Mouse (Mus musculus) cerebral cortex, adult 2 months (tissue): ENCODE data around the gene Ackr2.

Source experiments
- WGBS: fragments of 180-500 bp; shearing (Covaris S2); methylation state at CpG from one replicate; pipeline ENCODE4 v1.1.7; 2018; 5-methylcytosine and 5-hydroxymethylcytosine counted together

The Ackr2 gene

DNA sequence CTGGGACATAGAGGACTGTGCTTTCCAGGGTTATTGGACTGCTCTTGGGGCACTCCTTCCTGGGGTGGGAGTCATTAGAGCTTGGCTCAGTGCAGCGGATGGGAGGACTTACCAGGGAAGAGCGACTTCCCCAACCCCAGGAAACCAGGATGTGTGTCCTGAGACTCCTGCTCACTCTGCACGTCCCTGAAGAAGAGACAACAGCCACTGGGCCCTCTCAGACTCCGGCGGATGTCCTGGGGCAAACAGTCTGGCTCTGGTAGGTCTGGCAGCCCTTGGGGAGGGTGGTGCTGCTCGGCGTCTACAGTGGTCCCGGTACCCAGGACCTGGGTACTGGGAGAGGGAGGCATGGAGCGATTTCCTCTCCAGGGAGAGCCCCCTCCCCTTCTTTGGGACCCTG lies at the start of gene Ackr2:
TSS of gene Ackr2 (plus strand) at position 111 of the 400 bp plus-strand sequence.
- WGBS, result 82% methylated on average over 9 of the region's 9 CpGs

GRCm38 (mm10) chr9:121854246-121854645 lies 43.9 kb upstream of the Ackr2 start:
- 92% methylated on average over 3 of the region's 3 CpGs for WGBS

- WGBS, result 1% methylated on average over 39 of the region's 39 CpGs
Measured at GRCm38 (mm10) chr9:121856649-121857416, 41.3 kb upstream of the Ackr2 start.

GRCm38 (mm10) chr9:121857474-121858152 lies 40.5 kb upstream of the Ackr2 start:
- under 1% methylated on average over 69 of the region's 70 CpGs for WGBS

GRCm38 (mm10) chr9:121858153-121858488 lies 40.0 kb upstream of the Ackr2 start, which contains the start of gene Higd1a:
Higd1a (minus strand) TSS chr9:121858362.
- 4% methylated on average over 6 of the region's 6 CpGs for WGBS

DNA sequence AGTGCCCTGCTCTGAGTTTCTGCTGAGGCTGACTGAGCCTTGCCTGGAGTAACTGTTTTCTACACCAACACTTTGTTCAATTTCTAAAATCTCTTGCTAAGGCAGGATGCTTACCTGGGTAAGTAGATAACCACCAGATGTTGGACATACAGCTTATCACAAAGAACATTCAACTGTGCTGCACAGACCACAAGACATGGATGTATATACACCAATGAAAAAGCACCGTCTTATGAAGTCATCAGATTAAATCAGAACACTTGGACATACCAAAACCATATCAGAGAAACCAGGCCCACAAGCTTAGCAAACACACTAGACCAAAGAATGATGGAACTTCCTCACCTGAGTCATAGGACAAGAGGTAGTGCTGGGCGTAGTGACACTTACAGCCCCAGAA lies 38.8 kb upstream of the Ackr2 start:
- WGBS, result 99% methylated on average over 2 of the region's 2 CpGs

DNA sequence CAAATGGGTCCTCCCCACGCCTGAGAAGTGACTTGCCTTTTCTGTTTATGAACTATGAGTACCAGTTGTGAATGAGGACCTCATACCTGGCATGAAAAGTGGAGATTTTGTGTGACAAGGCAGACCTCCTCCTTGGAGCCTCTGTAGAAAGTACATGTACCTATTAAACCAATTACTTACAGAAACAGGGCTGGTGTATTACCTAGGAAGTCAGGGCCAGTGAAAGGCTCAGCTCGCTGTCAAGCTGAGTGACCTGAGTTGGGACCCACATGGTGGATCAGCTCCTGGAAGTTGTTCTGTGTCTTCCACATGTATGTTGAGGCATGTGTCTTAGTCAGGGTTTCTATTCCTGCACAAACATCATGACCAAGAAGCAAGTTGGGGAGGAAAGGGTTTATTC lies 37.2 kb upstream of the Ackr2 start:
- 97% methylated on average over 2 of the region's 2 CpGs for WGBS

DNA sequence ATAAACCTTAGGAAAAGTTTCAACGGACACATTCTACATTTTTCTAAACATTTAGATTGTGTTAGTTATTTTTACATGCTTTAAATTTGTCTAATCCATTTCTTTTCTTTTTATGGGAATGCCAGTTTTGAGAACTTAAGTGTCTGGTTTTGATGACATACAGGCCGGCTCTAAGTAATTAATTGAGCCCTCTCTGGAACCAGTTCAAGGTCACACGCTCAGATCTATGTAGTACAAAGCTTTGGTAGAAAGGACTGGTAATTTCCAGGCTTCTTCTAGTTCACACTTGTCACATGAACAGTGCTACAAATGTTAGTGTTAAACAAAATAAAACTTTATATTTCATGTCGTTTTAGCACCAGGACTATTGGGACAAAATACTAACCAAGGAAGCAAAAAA lies 33.3 kb upstream of the Ackr2 start:
- 72% methylated on average over 4 of the region's 4 CpGs for WGBS

- WGBS, result 68% methylated on average over 3 of the region's 3 CpGs
Measured at GRCm38 (mm10) chr9:121865425-121866008, 32.6 kb upstream of the Ackr2 start.

- 80% methylated on average over 6 of the region's 6 CpGs for WGBS
Measured at GRCm38 (mm10) chr9:121867632-121868031, 30.5 kb upstream of the Ackr2 start.

GRCm38 (mm10) chr9:121868236-121868635 lies 29.9 kb upstream of the Ackr2 start:
- WGBS, result 78% methylated on average over 6 of the region's 6 CpGs

DNA sequence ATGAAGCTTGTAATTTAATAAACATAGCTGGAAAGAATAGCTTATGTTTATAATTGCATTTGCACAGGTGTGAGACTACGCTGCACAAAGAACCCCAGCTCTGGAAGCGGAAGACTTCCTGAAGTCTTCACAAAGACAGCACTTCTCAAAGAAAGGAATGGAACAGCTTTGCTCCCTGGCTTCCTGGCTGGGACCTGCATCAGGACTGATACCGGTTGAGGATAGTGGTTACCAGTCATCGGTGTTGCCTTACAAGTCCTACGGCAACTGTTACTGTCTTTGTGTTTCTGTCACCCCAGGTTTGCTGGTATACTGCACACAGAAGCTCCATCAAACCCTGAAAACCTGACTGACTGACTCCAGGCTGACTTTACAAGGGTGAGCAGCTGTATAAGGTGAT lies 28.7 kb upstream of the Ackr2 start:
- 89% methylated on average over 5 of the region's 5 CpGs for WGBS

DNA sequence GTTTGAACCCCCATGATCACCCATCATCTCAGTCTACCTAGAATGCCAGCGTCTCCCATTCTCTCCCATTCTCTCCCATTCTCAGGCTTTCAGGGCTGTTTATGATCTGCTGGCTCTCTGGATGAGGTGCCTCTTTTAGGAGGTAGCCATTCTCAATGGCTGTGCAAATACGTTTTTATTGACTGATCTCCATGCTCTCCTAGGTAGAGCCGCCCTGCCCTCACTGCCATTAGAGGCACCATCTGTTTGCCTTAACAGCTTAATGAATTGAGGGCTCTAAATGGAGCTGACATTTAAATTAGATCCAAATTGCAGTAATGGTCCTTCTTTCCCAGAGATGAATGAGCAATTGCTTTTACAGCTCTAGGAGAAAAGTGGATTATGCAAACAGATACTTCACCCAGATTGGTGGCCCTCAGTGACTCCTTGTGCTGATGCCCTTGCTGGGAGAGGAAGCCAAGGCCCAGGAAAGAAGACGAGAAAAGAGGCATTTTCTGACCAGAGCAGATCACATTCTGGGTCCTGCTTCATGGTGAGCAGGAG lies 28.1 kb upstream of the Ackr2 start:
- 83% methylated on average over 4 of the region's 4 CpGs for WGBS

DNA sequence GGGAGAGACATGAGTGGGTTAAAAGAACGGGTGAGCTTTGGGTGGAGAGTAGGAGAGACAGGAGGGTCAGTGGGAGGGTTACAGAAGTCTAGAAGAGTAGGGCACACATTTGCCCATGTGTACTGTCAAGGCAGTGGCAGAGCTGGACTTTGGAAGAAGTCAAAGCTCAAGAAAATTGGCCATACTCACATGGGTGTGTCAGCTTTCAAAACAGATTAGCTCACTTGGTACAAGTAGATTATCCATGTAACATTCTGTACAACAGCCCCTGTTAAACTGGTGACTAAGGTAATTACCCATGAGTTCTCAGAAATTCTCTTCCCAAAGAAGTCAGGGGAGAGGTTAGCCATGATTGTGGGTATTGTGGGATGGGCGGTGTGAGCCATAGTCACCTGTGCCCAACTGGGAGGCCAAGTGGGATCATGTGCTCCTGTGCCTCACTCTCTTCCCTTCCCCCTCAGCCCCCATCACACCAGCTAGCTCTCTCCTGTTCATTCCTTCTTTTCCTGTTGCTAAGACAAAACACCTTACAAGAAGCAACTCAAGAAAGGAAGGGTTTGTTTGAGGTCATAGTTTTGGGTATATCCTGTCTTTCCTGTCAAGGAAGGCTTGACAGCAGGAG lies 26.0 kb upstream of the Ackr2 start:
- WGBS, result 90% methylated on average over 2 of the region's 2 CpGs

DNA sequence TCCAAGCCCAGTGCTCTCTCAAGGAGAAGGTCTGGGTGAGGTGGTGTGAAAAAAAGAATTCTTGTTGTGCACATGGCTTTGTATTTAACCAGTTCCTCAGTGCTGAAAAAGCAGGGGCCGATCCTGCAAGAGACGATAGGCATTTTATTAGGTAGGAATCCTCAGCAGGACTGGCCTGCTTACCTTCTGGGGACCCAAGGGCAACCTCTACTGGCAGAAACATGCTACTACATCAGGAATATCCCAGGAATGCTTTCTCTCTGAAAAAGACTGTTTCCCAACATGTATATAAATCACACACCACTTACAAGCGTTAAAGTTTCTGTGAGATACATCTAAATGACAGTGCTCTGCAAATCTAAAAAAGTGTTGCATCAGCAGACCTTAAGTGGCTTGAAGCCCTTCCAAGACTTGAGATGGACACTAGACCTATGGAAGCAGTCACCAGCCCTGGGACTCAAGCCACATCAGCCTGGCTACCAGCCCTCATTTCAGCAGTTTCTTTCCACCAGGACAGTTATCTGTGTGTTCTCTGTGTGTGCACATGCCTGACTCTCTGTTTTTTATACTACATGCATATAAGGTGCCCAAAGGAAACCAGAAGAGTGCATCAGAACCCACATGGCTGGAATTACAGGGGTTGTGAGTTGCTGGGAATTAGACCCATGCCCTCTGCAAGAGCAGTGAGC lies 21.0 kb upstream of the Ackr2 start:
- WGBS, result 12% methylated on average over 3 of the region's 3 CpGs

GRCm38 (mm10) chr9:121880840-121881239 lies 17.3 kb upstream of the Ackr2 start:
- WGBS, result 26% methylated on average over 14 of the region's 14 CpGs

- 42% methylated on average over 6 of the region's 6 CpGs for WGBS
Measured at GRCm38 (mm10) chr9:121881301-121881700, 16.9 kb upstream of the Ackr2 start.

GRCm38 (mm10) chr9:121882015-121882457 lies 16.1 kb upstream of the Ackr2 start:
- 68% methylated on average over 7 of the region's 7 CpGs for WGBS

DNA sequence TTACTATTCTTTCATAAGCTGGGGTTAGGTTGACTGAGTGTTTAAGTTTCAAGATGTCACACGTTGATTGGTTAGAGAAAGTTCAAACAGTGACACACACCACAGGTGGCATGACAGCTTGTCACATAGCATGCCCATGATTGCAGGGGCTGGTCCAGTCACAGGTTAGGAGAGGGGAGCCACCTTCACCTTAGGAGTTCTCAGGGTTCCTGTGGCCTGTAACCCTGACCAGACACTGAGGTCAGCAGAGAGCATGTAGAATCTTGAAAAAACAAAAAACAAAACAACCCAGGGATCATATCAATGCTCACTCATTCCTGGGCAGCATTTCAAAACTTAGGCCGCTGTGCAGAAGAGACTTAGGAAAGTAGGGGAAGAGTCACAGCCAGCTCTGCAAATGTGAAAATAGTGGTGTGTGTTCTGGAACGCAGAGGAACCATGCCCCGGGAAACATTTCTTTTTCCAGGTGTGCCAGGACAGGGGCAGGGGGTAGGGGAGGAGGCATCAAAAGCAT lies 8.2 kb upstream of the Ackr2 start:
- 63% methylated on average over 4 of the region's 4 CpGs for WGBS

GRCm38 (mm10) chr9:121890441-121890941 lies 7.7 kb upstream of the Ackr2 start:
- 41% methylated on average over 18 of the region's 18 CpGs for WGBS

DNA sequence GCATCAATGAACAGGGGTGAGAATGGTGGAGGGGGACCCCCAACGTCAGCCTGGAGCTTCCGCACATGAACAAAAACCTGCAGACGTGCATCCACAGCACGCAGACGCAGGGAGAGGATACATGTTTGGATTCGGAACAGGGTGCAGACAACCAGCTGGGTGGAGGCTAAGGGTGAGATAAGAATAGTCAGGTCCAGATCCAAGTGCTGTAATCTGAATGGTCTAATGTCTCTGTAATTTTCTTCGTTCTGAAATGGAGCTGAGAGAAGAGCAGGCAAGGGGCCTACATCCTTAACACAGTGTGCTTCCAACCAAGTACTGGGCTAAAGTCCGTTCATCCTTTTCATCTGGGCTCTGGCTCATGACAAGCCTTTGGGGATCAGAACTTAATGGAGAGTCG lies 6.9 kb upstream of the Ackr2 start:
- 95% methylated on average over 9 of the region's 9 CpGs for WGBS
